Mouse (Mus musculus): ENCODE data around the gene Prss1. TPM values are rescaled to one million over a fixed set of nuclear protein-coding genes. Genes with fewer than 3 reads are reported as not detected.
"Not testable (repeated sequence)": the region's sequence is repeated elsewhere in the genome, so short reads cannot be mapped to it uniquely, and the experiment has no call there.

Prss1 gene
- polyA plus RNA-seq (2015; fragmentation: Nextera tagmentation; extraction: Ambion mirVana): 2.3 TPM in 1 of 2 replicates, not detected in the other

GRCm38 (mm10) chr6:41458632-41459031 is at the start of gene Prss1:
Gene Prss1 (plus strand): TSS chr6:41458932.
- not testable (repeated sequence) for H3K4me2 ChIP-seq; H3K4me3 ChIP-seq (replicated peaks); H3K27me3 ChIP-seq (replicated peaks); ATAC-seq (ENCODE audit: low FRiP score); H3K27ac ChIP-seq (replicated peaks); H3K36me3 ChIP-seq; H3K9ac ChIP-seq (replicated peaks); H3K9me3 ChIP-seq (replicated peaks); H3K4me1 ChIP-seq

GRCm38 (mm10) chr6:41442261-41442660 is 16.5 kb upstream of the Prss1 start:
- H3K9ac ChIP-seq (replicated peaks); H3K4me2 ChIP-seq; H3K4me3 ChIP-seq (replicated peaks); H3K36me3 ChIP-seq; H3K27ac ChIP-seq (replicated peaks); H3K9me3 ChIP-seq (replicated peaks); H3K27me3 ChIP-seq (replicated peaks); H3K4me1 ChIP-seq; ATAC-seq (ENCODE audit: low FRiP score): not testable (repeated sequence)
- WGBS: 89% methylated on average over 2 of the region's 2 CpGs

DNA sequence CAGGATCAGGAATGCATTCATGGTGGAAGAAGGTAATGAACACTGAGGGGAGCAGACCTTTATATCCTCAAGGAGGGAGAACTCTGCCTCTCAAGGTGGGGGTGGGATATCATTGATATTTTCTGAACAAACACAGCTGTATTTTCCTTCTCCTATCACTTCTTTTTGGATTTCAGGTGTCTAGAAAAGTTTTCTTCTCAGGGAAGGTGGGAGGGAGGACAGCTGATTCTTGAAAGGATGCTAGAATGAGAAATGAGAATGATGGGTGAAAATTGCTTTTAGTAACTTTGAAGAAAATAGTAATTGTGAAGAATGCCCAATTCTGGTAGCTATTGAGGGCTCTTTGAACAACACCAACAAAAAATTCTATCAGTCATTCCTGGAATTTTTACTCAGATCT is 12.7 kb upstream of the Prss1 start, which contains the start of gene Gm10334:
Gene Gm10334 (minus strand): TSS at position 101 of the 400 bp plus-strand sequence.
- not testable (repeated sequence) for H3K9ac ChIP-seq (replicated peaks); H3K4me2 ChIP-seq; H3K36me3 ChIP-seq; H3K4me3 ChIP-seq (replicated peaks); H3K9me3 ChIP-seq (replicated peaks); ATAC-seq (ENCODE audit: low FRiP score); H3K27ac ChIP-seq (replicated peaks); H3K27me3 ChIP-seq (replicated peaks); H3K4me1 ChIP-seq

GRCm38 (mm10) chr6:41499374-41499773 is 40.6 kb downstream of the Prss1 start:
- no peaks in the 10 kb centered on the region for H3K36me3 ChIP-seq
- no peaks in the 10 kb centered on the region for H3K27me3 ChIP-seq (replicated peaks)
- no peak overlapping the region for H3K4me3 ChIP-seq (replicated peaks)
- no peaks in the 10 kb centered on the region for H3K9me3 ChIP-seq (replicated peaks)
- no peak overlapping the region for H3K27ac ChIP-seq (replicated peaks)
- no peak overlapping the region for H3K4me2 ChIP-seq
- ATAC-seq (ENCODE audit: low FRiP score): no peak
- H3K9ac ChIP-seq (replicated peaks): no peak overlapping the region
- no peaks in the 10 kb centered on the region for H3K4me1 ChIP-seq
- 86% methylated on average over 3 of the region's 3 CpGs for WGBS

GRCm38 (mm10) chr6:41504915-41505314 is 46.2 kb downstream of the Prss1 start:
- no peaks in the 10 kb centered on the region for H3K36me3 ChIP-seq
- ATAC-seq (ENCODE audit: low FRiP score): no peak
- WGBS: 91% methylated on average over 2 of the region's 2 CpGs
- no peak overlapping the region for H3K4me2 ChIP-seq
- no peak overlapping the region for H3K27ac ChIP-seq (replicated peaks)
- H3K27me3 ChIP-seq (replicated peaks): no peaks in the 10 kb centered on the region
- H3K9ac ChIP-seq (replicated peaks): no peak overlapping the region
- no peaks in the 10 kb centered on the region for H3K4me1 ChIP-seq
- H3K4me3 ChIP-seq (replicated peaks): no peak overlapping the region
- H3K9me3 ChIP-seq (replicated peaks): no peaks in the 10 kb centered on the region

DNA sequence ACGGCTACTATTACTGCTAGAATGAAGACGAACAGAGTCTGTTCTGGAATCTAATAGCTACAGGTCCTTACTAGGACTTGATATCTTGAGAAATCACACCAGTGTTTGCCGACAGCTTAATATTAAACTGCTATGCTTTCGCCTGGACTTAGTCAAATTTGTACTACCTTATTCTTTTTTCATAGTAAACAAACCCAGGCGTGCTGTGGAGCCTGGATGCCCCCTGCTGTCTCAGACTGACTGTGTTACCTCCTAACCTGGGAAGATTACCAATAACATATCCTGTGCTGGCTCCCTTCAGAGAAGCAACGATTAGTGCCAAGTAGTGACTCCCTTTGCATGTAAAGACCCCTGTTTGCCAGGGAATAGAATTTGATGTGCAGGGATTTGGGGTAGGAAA is 46.6 kb downstream of the Prss1 start:
- Histone ChIP-seq H3K4me2 (no peak overlapping the region), H3K27me3 (replicated peaks) (no peaks in the 10 kb centered on the region)

More for the DNA sequence above, 46.6 kb downstream of the Prss1 start:
- Histone ChIP-seq H3K9me3 (replicated peaks) (no peaks in the 10 kb centered on the region), H3K4me3 (replicated peaks) (no peak overlapping the region), H3K36me3 (no peaks in the 10 kb centered on the region), H3K27ac (replicated peaks) (no peak overlapping the region), H3K9ac (replicated peaks) (no peak overlapping the region), H3K4me1 (no peaks in the 10 kb centered on the region)
- ATAC-seq (ENCODE audit: low FRiP score): no peak
- 80% methylated on average over 6 of the region's 6 CpGs for WGBS

Other genes starting within 250 kb of the Prss1 start
- gene Try4, start 156.7 kb upstream of the Prss1 start, polyA plus RNA-seq (2015; fragmentation: Nextera tagmentation; extraction: Ambion mirVana): 0.72 TPM in 1 of 2 replicates, not detected in the other
- gene Try5, start 142.1 kb upstream of the Prss1 start, polyA plus RNA-seq (2015; fragmentation: Nextera tagmentation; extraction: Ambion mirVana): 0.27 and 0.79 TPM in 2 replicates
- gene Try10, start 104.8 kb upstream of the Prss1 start, polyA plus RNA-seq (2015; fragmentation: Nextera tagmentation; extraction: Ambion mirVana): 2.6 TPM in 1 of 2 replicates, not detected in the other
- gene Prss3, start 81.3 kb upstream of the Prss1 start, polyA plus RNA-seq (2015; fragmentation: Nextera tagmentation; extraction: Ambion mirVana): 0.34 TPM in 1 of 2 replicates, not detected in the other
- 0.47 TPM in 1 of 2 replicates, not detected in the other for gene Gm5771, start 66.6 kb upstream of the Prss1 start, polyA plus RNA-seq (2015; fragmentation: Nextera tagmentation; extraction: Ambion mirVana)
- gene Gm10334, start 12.8 kb upstream of the Prss1 start, polyA plus RNA-seq (2015; fragmentation: Nextera tagmentation; extraction: Ambion mirVana): not detected in 2 replicates
- 1.3 TPM in 1 of 2 replicates, not detected in the other for gene Prss2, start 62.9 kb downstream of the Prss1 start, polyA plus RNA-seq (2015; fragmentation: Nextera tagmentation; extraction: Ambion mirVana)
- 38.0 and 46.7 TPM in 2 replicates for gene Ephb6, start 146.6 kb downstream of the Prss1 start, polyA plus RNA-seq (2015; fragmentation: Nextera tagmentation; extraction: Ambion mirVana)
- gene Trpv6, start 177.5 kb downstream of the Prss1 start, polyA plus RNA-seq (2015; fragmentation: Nextera tagmentation; extraction: Ambion mirVana): 0.84 and 1.0 TPM in 2 replicates
- gene Trpv5, start 221.8 kb downstream of the Prss1 start, polyA plus RNA-seq (2015; fragmentation: Nextera tagmentation; extraction: Ambion mirVana): not detected in 2 replicates
- gene Llcfc1, start 225.5 kb downstream of the Prss1 start, polyA plus RNA-seq (2015; fragmentation: Nextera tagmentation; extraction: Ambion mirVana): not detected in 2 replicates
- 0.51 and 0.86 TPM in 2 replicates for gene Kel, start 245.4 kb downstream of the Prss1 start, polyA plus RNA-seq (2015; fragmentation: Nextera tagmentation; extraction: Ambion mirVana)

Data from neural tube, embryonic 15.5 days (tissue).